Mouse (Mus musculus) forebrain, embryonic 15.5 days (tissue): ENCODE measurements around the gene Rnf41. TPM values are rescaled to one million over a fixed set of nuclear protein-coding genes. Genes with fewer than 3 reads are reported as not detected.
A peak's percentile ranks its signal among the peaks of the same experiment; 100 is the strongest.

Source experiments
- ATAC-seq: fragments of 200-750 bp; cut with Nextera tagmentation; replicated peaks from 2 replicates; pipeline ENCODE4 v1.8.0; 2017; ENCODE audit warnings: mild to moderate bottlenecking, moderate TSS enrichment, moderate library complexity
- H3K27ac ChIP-seq: fragments of 300-500 bp; sonication (generic); replicated peaks from 2 replicates; pipeline ENCODE4 v1.5.1; 2015; ENCODE audit warnings: mild to moderate bottlenecking, inconsistent platforms
- H3K27me3 ChIP-seq: fragments of 300-500 bp; sonication (generic); 2 replicates; pipeline ENCODE4 v1.6.1; 2015; ENCODE audit warnings: inconsistent platforms
- H3K36me3 ChIP-seq: fragments of 300-500 bp; sonication (generic); 2 replicates; pipeline ENCODE4 v1.6.1; 2015; ENCODE audit warnings: mild to moderate bottlenecking, inconsistent platforms
- H3K4me1 ChIP-seq: fragments of 300-500 bp; sonication (generic); 2 replicates; pipeline ENCODE4 v1.6.1; 2015; ENCODE audit warnings: inconsistent platforms
- H3K4me2 ChIP-seq: fragments of 300-500 bp; sonication (generic); replicated peaks from 2 replicates; pipeline ENCODE4 v1.6.1; 2015; ENCODE audit warnings: mild to moderate bottlenecking, inconsistent platforms
- H3K4me3 ChIP-seq: fragments of 300-500 bp; sonication (generic); 2 replicates; pipeline ENCODE4 v1.5.1; 2015; ENCODE audit warnings: mild to moderate bottlenecking, inconsistent platforms
- H3K9ac ChIP-seq: fragments of 300-500 bp; sonication (generic); replicated peaks from 2 replicates; pipeline ENCODE4 v1.6.1; 2015; ENCODE audit warnings: mild to moderate bottlenecking, inconsistent platforms
- H3K9me3 ChIP-seq: fragments of 300-500 bp; sonication (generic); 2 replicates; pipeline ENCODE4 v1.6.1; 2016; ENCODE audit warnings: inconsistent platforms
- WGBS: fragments of 180-500 bp; shearing (Covaris S2); methylation state at CpG from one replicate; pipeline ENCODE4 v1.1.7; 2015; ENCODE audit warnings: mixed read lengths; 5-methylcytosine and 5-hydroxymethylcytosine counted together
- polyA plus RNA-seq: library from polyadenylated mRNA; unstranded; fragments of >200 nt; fragmentation: Nextera tagmentation; extraction: Ambion mirVana; gene quantifications from 2 replicates; pipeline ENCODE4 v1.2.1, GENCODE M21; 2015

The Rnf41 gene
- polyA plus RNA-seq, 1 experiment from 2014 or later: 110 TPM

DNA sequence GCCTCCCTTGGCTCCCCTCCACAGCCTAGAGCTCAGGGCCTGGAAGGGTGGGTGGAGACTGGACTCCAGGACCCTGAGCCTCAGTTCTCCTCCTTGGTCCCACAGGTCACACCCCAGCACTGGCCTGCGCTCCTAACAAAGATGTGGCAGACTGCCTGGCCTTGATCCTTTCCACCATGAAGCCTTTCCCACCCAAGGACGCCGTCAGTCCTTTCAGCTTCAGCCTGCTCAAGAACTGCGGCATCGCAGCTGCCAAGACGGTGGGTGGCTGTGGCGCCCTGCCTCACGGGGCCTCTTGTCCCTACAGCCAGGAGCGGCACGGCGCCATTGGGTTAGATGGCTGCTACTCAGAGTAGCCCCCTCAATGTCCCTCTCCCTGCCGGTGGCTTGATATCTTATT lies 21.1 kb upstream of the Rnf41 start:
- Histone ChIP-seq H3K9me3 (no peaks in the 10 kb centered on the region), H3K27me3 (no peaks in the 10 kb centered on the region), H3K4me3 (no peak overlapping the region), H3K9ac (no peak overlapping the region), H3K36me3 (peaks cover 83% of the 10 kb centered on the region), H3K4me2 (no peak overlapping the region), H3K27ac (no peak overlapping the region), H3K4me1 (no peaks in the 10 kb centered on the region)
- 89% methylated on average over 12 of the region's 12 CpGs for WGBS
- ATAC-seq: no peak

DNA sequence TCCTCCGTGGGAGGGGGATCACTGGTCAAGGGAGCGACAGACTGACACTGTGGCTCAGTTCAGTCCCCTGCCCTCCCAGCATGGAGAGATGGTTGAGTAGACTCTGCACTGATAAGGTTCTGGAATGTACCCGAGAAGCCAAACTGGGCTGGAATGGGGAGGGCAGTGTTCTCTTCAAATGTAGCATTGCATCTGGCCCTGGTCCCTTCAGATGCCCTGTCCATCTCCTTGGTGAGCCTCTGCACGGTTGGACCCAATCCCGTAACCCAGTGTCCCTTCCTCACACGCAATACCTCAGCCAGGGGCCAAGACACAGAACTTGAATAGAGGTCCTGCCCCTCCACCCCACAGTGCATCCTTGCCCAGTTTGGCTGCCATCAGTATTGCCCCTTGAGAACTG lies 19.6 kb upstream of the Rnf41 start:
- peaks cover 73% of the 10 kb centered on the region for H3K36me3 ChIP-seq
- 76% methylated on average over 6 of the region's 6 CpGs for WGBS
- H3K9ac ChIP-seq: no peak overlapping the region
- H3K27ac ChIP-seq: no peak overlapping the region
- ATAC-seq: no peak
- no peak overlapping the region for H3K4me2 ChIP-seq
- no peak overlapping the region for H3K4me3 ChIP-seq
- H3K9me3 ChIP-seq: no peaks in the 10 kb centered on the region
- H3K4me1 ChIP-seq: no peaks in the 10 kb centered on the region
- H3K27me3 ChIP-seq: no peaks in the 10 kb centered on the region

DNA sequence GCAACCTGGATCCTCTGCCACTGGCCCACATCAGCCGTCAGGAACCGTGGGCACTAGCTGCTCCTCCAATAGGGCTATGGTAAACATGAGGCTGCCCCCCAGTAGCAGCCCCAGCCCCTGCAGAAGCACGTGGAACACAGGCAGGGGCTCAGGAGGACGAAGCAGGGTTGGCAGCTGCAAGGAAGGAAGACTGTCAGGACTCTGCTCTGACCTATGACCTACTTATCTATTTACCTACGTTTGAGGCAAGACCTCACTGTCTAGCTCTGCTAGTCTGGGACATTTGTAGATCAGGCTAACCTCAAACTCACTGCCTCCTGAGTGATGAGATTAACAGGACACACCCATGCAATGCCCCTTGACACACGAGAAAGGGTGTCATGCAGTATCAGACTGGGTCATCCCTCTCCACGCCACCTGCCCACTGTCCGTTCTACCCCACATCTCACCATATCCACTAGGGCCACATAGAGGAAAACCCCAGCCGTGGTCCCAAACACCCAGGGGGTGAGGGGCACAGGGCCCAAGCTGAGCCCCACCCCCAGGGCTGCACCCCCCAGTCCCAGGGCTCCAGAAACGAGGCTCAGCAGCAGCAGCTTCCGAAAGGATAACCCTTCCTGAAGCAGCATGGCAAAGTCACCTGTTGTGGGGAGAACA lies 15.3 kb upstream of the Rnf41 start:
- Histone ChIP-seq H3K36me3 (peaks cover 32% of the 10 kb centered on the region), H3K4me1 (no peaks in the 10 kb centered on the region), H3K9ac (no peak overlapping the region), H3K27me3 (no peaks in the 10 kb centered on the region), H3K27ac (no peak overlapping the region), H3K9me3 (no peaks in the 10 kb centered on the region), H3K4me3 (no peak overlapping the region), H3K4me2 (no peak overlapping the region)
- WGBS: 71% methylated on average over 11 of the region's 11 CpGs
- ATAC-seq: no peak

DNA sequence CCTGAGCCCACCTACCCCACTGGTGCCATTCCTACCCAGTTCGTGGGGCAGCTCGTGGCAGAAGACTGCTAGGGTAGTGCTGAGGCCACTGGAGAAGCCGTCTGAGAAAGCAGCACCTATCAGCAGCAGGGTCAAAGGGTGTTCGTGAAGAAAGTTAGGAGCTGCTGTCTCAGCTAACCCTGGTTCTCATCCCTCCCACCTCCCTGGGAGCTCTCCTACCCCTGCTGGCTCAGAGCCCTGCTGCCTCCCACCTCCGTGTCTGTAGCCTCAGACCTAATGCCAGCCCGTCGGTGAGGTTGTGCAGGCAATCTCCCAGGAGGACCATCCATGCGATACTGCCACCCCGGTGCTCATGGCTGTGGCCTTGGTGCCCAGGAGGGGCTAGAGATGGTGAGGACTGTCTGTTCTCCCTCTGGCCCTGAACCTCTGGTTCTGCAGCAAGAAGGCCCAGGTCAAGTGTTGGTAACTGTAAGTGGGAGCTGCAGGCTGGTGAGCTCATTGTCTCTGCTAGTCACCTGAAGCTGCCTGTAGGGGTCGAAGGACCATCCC lies 14.7 kb upstream of the Rnf41 start:
- H3K27me3 ChIP-seq: no peaks in the 10 kb centered on the region
- H3K9ac ChIP-seq: no peak overlapping the region
- no peak overlapping the region for H3K27ac ChIP-seq
- H3K9me3 ChIP-seq: no peaks in the 10 kb centered on the region
- WGBS: 73% methylated on average over 10 of the region's 10 CpGs
- H3K4me2 ChIP-seq: no peak overlapping the region
- ATAC-seq: no peak
- no peak overlapping the region for H3K4me3 ChIP-seq
- H3K4me1 ChIP-seq: no peaks in the 10 kb centered on the region
- H3K36me3 ChIP-seq: peaks cover 29% of the 10 kb centered on the region

DNA sequence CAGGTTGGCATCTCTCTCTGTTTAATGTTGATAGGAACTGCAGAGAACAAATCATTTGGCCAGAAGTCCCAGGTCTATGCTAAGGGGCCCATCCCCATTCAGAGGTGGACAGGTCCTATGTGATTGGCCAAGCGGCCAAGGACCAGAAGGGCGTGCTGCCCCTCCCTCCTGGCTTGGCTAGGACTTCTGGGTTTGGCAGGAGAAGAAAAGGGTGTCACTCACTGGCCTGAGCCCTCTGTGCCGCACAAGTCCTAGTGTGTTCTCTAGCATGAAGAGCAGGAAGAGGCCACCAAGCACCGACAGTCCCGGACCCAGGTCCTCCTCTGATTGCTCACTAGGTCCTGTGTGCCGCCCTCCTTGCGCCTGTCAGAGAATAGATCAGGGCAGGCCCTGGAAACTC lies 14.0 kb upstream of the Rnf41 start:
- ATAC-seq: no peak
- no peak overlapping the region for H3K4me2 ChIP-seq
- 68% methylated on average over 7 of the region's 7 CpGs for WGBS
- H3K27ac ChIP-seq: no peak overlapping the region
- H3K4me3 ChIP-seq: no peak overlapping the region
- H3K4me1 ChIP-seq: no peaks in the 10 kb centered on the region
- H3K36me3 ChIP-seq: peaks cover 23% of the 10 kb centered on the region
- H3K9ac ChIP-seq: no peak overlapping the region
- H3K9me3 ChIP-seq: no peaks in the 10 kb centered on the region
- H3K27me3 ChIP-seq: no peaks in the 10 kb centered on the region

DNA sequence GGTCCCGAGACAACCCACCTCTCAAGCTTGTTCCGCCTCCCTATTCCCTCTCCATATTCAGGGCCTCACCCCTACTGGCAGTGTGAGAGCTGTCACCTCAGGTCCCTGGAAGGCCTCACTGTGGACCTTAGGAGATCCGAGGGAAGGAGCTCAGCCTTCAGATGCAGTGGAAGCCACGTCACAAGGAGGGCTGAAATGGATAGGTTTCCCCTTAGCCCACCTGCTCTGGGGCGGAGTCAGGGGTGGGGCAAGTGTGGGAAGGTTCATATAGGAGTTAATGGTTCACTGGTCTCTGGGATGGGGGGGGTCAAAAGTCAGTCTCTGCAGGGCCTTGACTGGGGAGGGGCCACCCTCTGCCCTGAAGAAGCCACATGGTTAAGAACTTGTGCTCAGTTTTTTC lies 11.1 kb upstream of the Rnf41 start:
- no peak for ATAC-seq
- H3K36me3 ChIP-seq: peaks cover 13% of the 10 kb centered on the region
- H3K4me3 ChIP-seq: no peak overlapping the region
- no peaks in the 10 kb centered on the region for H3K27me3 ChIP-seq
- no peak overlapping the region for H3K9ac ChIP-seq
- no peak overlapping the region for H3K4me2 ChIP-seq
- 37% methylated on average over 5 of the region's 5 CpGs for WGBS
- no peaks in the 10 kb centered on the region for H3K9me3 ChIP-seq
- H3K4me1 ChIP-seq: no peaks in the 10 kb centered on the region
- H3K27ac ChIP-seq: no peak overlapping the region

DNA sequence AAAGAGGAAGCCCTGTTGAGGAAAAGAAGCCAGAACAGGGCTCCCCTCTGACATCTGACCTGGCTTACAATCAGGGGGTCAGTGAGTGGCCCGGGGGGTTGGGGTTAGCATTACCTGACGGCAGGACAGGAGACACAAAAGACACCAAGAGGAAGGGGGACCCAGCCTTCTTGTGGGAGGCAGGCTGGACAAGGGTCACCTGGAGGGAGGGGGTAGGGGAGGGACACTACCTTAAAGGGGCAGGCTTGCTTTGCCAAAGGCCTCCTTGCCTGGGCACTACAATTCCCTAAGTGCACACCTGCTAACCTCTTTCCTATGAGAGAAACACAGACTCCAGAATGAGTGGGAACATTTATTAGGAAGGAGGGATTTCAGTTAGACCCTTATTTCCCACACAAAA lies 10.4 kb upstream of the Rnf41 start, which contains the start of gene Slc39a5:
Slc39a5 (minus strand) TSS at position 174 of the 400 bp plus-strand sequence.
- no peak for ATAC-seq
- no peaks in the 10 kb centered on the region for H3K9me3 ChIP-seq
- no peak within 1 kb of the TSS for H3K4me2 ChIP-seq
- no peak within 1 kb of the TSS for H3K9ac ChIP-seq
- no peaks in the 10 kb centered on the region for H3K4me1 ChIP-seq
- WGBS: 11% methylated on average over 2 of the region's 2 CpGs
- no peak within 1 kb of the TSS for H3K4me3 ChIP-seq
- H3K36me3 ChIP-seq: peaks cover 8% of the 10 kb centered on the region
- no peak within 1 kb of the TSS for H3K27ac ChIP-seq
- H3K27me3 ChIP-seq: no peaks in the 10 kb centered on the region

DNA sequence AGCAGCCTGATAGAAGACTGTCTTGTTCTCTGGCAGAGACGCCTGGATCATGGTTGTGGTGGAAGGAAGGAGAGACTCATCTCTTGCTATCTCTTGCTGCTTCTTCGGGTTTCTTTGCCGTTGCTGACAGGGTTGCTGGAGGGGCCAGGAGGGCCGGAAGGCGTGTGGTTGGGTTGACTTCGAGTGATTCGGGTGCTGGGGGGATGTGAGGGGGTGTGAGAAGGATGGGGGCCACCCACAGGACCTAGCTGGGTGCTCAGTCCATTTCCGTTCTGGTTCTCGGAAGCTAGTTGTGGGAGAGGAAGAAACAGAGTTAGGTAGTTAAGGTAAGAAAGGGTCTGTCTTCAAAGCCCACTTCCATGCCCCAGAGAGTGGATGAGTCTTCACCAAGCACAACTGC lies 9.8 kb upstream of the Rnf41 start:
- Histone ChIP-seq H3K4me2 (no peak overlapping the region), H3K27ac (no peak overlapping the region), H3K9me3 (no peaks in the 10 kb centered on the region), H3K4me1 (no peaks in the 10 kb centered on the region), H3K36me3 (peaks cover 8% of the 10 kb centered on the region), H3K9ac (no peak overlapping the region), H3K27me3 (no peaks in the 10 kb centered on the region), H3K4me3 (no peak overlapping the region)
- no peak for ATAC-seq
- WGBS: 80% methylated on average over 9 of the region's 9 CpGs

DNA sequence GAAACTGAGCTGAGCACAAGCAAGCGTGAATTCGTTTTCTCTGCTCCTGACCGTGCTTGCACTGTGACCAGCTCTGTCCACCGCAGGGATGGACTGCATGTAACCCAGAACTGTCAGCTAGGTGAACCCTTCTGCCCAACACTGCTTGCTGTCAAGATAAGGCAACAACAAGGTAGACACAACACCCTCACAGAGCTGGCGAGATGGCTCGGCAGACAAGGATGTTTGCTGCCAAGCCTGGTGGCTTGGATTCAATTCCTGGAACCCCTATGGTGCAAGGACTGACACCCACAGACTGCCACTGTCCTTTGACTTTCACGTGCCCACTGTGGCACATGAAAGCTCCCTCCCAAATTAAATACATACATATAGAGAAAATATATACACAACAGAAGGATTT lies 7.5 kb upstream of the Rnf41 start:
- no peaks in the 10 kb centered on the region for H3K9me3 ChIP-seq
- H3K4me1 ChIP-seq: peaks cover 12% of the 10 kb centered on the region
- no peak overlapping the region for H3K9ac ChIP-seq
- 78% methylated on average over 7 of the region's 7 CpGs for WGBS
- ATAC-seq: no peak
- H3K4me3 ChIP-seq: no peak overlapping the region
- H3K27me3 ChIP-seq: no peaks in the 10 kb centered on the region
- H3K27ac ChIP-seq: no peak overlapping the region
- H3K36me3 ChIP-seq: peaks cover 10% of the 10 kb centered on the region
- no peak overlapping the region for H3K4me2 ChIP-seq

DNA sequence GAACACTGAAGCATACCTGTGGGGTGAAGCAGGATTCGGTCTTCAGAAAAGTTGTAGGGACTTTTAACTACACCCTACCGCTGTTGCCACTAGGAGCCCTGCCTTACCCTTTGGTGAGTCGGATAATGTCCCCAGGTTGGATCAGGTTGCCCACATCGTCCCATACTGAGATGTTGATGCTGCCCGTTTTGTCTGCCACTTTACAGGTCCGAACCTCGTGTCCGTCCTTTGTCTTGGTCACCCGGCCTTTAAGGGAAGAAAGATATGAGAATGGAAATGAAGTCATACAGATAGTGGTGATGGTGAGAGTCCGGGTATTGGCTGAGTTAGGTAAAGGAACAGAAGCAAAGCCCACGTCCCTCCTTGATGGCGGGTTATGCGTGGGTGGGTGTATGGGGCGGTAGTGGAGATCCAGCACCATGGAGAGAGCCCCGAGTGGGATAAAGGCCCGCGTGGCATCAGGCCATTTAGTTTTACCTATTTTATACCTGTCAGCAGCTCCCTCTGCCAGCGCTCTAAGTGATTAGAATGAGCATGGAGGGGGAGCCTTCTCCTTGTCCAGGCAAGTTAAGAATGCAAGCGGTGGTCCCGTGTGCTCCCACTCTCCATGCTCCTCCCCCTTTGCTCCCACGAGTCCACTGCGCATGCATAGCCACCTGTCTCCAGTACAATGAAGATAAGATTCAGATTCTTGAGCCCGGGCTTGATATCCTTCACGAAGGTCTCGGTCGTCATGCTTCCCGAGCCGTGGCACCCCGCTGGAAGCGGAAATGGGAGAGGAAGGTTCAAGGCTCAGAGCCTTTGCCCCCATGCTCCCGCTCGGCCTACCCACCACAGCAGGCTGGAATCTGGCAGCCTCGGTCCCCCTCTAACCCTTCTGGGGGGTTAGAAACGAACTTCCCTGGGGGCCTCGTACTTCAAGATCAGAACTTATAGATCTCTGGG lies 2.6 kb upstream of the Rnf41 start:
- H3K36me3 ChIP-seq: peaks cover 9% of the 10 kb centered on the region; the same call in 1 of the 2 replicates
- peak overlapping the region; percentile 99 for H3K27ac ChIP-seq
- peak; percentile 23 for ATAC-seq
- H3K27me3 ChIP-seq: no peaks in the 10 kb centered on the region
- peak overlapping the region; percentile 90 for H3K9ac ChIP-seq
- peaks cover 46% of the 10 kb centered on the region for H3K4me1 ChIP-seq
- H3K9me3 ChIP-seq: no peaks in the 10 kb centered on the region
- H3K4me2 ChIP-seq: peak overlapping the region; percentile 99
- peak overlapping the region; percentile 98 for H3K4me3 ChIP-seq
- WGBS: 17% methylated on average over 35 of the region's 35 CpGs

DNA sequence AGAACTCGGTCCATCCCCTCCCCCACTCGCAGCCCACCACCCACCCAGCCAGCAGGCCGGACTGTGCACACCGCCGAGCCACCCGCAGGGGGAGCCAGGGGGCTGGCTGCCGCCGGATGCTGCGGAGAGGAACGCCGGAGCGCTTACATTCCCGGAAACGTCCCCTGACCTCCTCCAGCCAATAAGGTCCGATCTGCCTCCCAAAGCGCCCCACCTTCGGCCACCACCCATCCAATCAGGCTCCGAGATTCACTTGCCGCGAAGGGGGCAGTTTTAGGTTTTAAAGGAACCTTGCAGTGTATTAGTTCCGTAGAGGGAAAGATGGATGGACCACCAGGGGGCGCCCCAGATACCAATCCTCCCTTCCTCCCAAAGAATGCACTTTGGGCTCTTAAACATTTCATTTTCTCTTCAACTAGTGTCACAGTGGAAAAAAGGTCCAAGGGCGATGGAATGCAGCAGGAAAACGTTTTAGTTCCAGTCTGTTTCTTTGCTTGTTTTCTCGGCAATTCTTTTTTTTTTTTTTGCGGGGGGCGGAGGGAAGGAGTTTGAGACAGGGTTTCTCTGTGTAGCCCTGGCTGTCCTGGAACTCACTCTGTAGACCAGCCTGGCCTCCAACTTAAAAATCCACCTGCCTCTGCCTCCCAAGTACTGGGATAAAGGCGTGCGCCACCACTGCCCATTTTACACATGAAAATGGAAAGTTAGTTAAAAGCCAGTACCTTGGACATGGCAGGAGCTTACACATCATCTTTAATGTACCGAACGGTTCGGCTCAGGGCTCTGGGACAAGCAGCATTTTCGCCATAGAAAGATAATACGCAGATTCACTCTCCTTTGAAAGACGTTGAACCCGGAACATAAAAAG lies 1.5 kb upstream of the Rnf41 start:
- WGBS: 4% methylated on average over 36 of the region's 36 CpGs
- Histone ChIP-seq H3K4me1 (peaks cover 54% of the 10 kb centered on the region), H3K36me3 (peaks cover 13% of the 10 kb centered on the region), H3K27ac (peak overlapping the region; percentile 99), H3K4me3 (peak overlapping the region; percentile 98), H3K4me2 (peak overlapping the region; percentile 99), H3K9me3 (no peaks in the 10 kb centered on the region), H3K27me3 (no peaks in the 10 kb centered on the region), H3K9ac (peak overlapping the region; percentile 90)
- ATAC-seq: peak; percentile 86

DNA sequence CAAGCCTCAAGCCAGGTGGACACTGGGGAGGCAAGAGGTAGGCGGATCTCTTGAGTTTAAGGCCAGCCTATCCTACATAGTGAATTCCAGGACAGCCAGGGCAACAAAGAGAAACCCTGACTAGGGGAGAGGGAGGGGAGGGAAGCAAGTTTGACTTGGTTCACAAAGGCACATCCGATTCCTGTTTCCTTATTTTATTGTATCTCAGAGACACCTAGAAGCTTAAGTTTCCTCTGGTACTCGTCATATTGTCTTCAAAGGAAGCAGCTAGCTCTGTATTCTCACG lies 954 bp upstream of the Rnf41 start:
- WGBS: 20% methylated on average over 4 of the region's 4 CpGs
- Histone ChIP-seq H3K4me3 (peak overlapping the region; percentile 98), H3K27ac (peak overlapping the region; percentile 99), H3K4me1 (peaks cover 54% of the 10 kb centered on the region), H3K36me3 (peaks cover 18% of the 10 kb centered on the region), H3K9me3 (no peaks in the 10 kb centered on the region), H3K27me3 (no peaks in the 10 kb centered on the region), H3K9ac (peak overlapping the region; percentile 93; the same call in 1 of the 2 replicates), H3K4me2 (peak overlapping the region; percentile 99)
- no peak for ATAC-seq
